Mouse (Mus musculus) megakaryocyte, embryonic 14.5 days (primary cell): ENCODE measurements at regions not wholly inside any gene's neighbourhood (a gene's known extent, or its start where the extent isn't known, plus 50 kb on each side); places are given as distances from the start of the nearest gene placed in this dataset.

Experiments used
- FLI1 ChIP-seq: IDR thresholded peaks from 2 replicates; pipeline ENCODE4 v1.6.1; 2012; ENCODE audit warnings: low read length, inconsistent platforms, mixed read lengths
- GATA1 ChIP-seq: IDR thresholded peaks from 3 replicates; pipeline ENCODE4 v1.6.1; 2012; ENCODE audit warnings: mixed read lengths, low read length, inconsistent platforms, borderline replicate concordance

GRCm38 (mm10) chr1:35201083-35201879, 351.5 kb downstream of the Plekhb2 start:
- TF ChIP-seq GATA1: no peak
- no peak for TF ChIP-seq FLI1
